Mouse (Mus musculus) kidney, embryonic 14.5 days (tissue): Measurements from ENCODE around the gene Dph5. TPM values are rescaled to one million over a fixed set of nuclear protein-coding genes. Genes with fewer than 3 reads are reported as not detected.

Experiments used
- ATAC-seq: fragments of 200-750 bp; cut with Nextera tagmentation; 2 replicates; pipeline ENCODE4 v1.8.0; 2017; ENCODE audit warnings: moderate number of reproducible peaks, mild to moderate bottlenecking, moderate TSS enrichment, moderate library complexity; ENCODE audit not compliant: low FRiP score, low TSS enrichment
- H3K27ac ChIP-seq: fragments of 300-500 bp; sonication (generic); 2 replicates; pipeline ENCODE4 v1.5.1; 2014; ENCODE audit warnings: low read depth, mild to moderate bottlenecking, low read length, moderate library complexity, mixed read lengths
- H3K27me3 ChIP-seq: fragments of 300-500 bp; sonication (generic); 2 replicates; pipeline ENCODE4 v1.6.1; 2014; ENCODE audit warnings: mild to moderate bottlenecking, low read length; ENCODE audit not compliant: control insufficient read depth, insufficient read depth
- H3K36me3 ChIP-seq: fragments of 300-500 bp; sonication (generic); 2 replicates; pipeline ENCODE4 v1.6.1; 2014; ENCODE audit warnings: low read length, mixed read lengths; ENCODE audit not compliant: control insufficient read depth, insufficient read depth
- H3K4me1 ChIP-seq: fragments of 300-500 bp; sonication (generic); 2 replicates; pipeline ENCODE4 v1.6.1; 2014; ENCODE audit warnings: low read length, mixed read lengths; ENCODE audit not compliant: control insufficient read depth, insufficient read depth
- H3K4me2 ChIP-seq: fragments of 300-500 bp; sonication (generic); replicated peaks from 2 replicates; pipeline ENCODE4 v1.6.1; 2014; ENCODE audit warnings: low read depth, mild to moderate bottlenecking, low read length
- H3K4me3 ChIP-seq: fragments of 300-500 bp; sonication (generic); 2 replicates; pipeline ENCODE4 v1.5.1; 2014; ENCODE audit warnings: mild to moderate bottlenecking, low read length
- H3K9ac ChIP-seq: fragments of 300-500 bp; sonication (generic); 2 replicates; pipeline ENCODE4 v1.6.1; 2014; ENCODE audit warnings: low read depth, mild to moderate bottlenecking, low read length, moderate library complexity
- H3K9me3 ChIP-seq: fragments of 300-500 bp; sonication (generic); 2 replicates; pipeline ENCODE4 v1.6.1; 2016; ENCODE audit warnings: low read length; ENCODE audit not compliant: control insufficient read depth
- WGBS: fragments of 180-500 bp; shearing (Covaris S2); extraction: QIAGEN DNeasy Blood & Tissue Kit; methylation state at CpG from one replicate; pipeline ENCODE4 v1.1.7; 2014; 5-methylcytosine and 5-hydroxymethylcytosine counted together
- microRNA-seq: library from miRNA; unstranded; fragments of <30 nt; microRNA quantifications from one replicate; pipeline ENCODE4, GENCODE M21; 2016
- polyA plus RNA-seq: library from polyadenylated mRNA; unstranded; fragments of >200 nt; fragmentation: Nextera tagmentation; extraction: Ambion mirVana; gene quantifications from 2 replicates; pipeline ENCODE4 v1.2.1, GENCODE M21; 2014

Dph5 gene
- polyA plus RNA-seq, 1 experiment from 2014 or later: 27.7 TPM

- Histone ChIP-seq H3K36me3 (peaks cover 34% of the 10 kb centered on the region), H3K27me3 (no peaks in the 10 kb centered on the region), H3K4me3 (no peak overlapping the region), H3K9ac (no peak overlapping the region), H3K9me3 (no peaks in the 10 kb centered on the region), H3K4me1 (no peaks in the 10 kb centered on the region), H3K27ac (no peak overlapping the region), H3K4me2 (no peak overlapping the region)
- no peak for ATAC-seq
- 84% methylated on average over 6 of the region's 6 CpGs for WGBS
Observed at GRCm38 (mm10) chr3:115974228-115974627, 86.6 kb downstream of the Dph5 start.

GRCm38 (mm10) chr3:115974995-115975394 is 87.4 kb downstream of the Dph5 start:
- H3K27me3 ChIP-seq: no peaks in the 10 kb centered on the region
- no peaks in the 10 kb centered on the region for H3K4me1 ChIP-seq
- no peak overlapping the region for H3K27ac ChIP-seq
- H3K36me3 ChIP-seq: peaks cover 38% of the 10 kb centered on the region
- H3K9ac ChIP-seq: no peak overlapping the region
- H3K4me3 ChIP-seq: no peak overlapping the region
- 92% methylated on average over 10 of the region's 10 CpGs for WGBS
- no peak for ATAC-seq
- no peaks in the 10 kb centered on the region for H3K9me3 ChIP-seq
- no peak overlapping the region for H3K4me2 ChIP-seq

- no peak overlapping the region for H3K4me3 ChIP-seq
- H3K4me1 ChIP-seq: no peaks in the 10 kb centered on the region
- peaks cover 61% of the 10 kb centered on the region for H3K36me3 ChIP-seq
- H3K27ac ChIP-seq: no peak overlapping the region
- no peak overlapping the region for H3K4me2 ChIP-seq
- H3K27me3 ChIP-seq: no peaks in the 10 kb centered on the region
- no peak overlapping the region for H3K9ac ChIP-seq
- WGBS: 30% methylated on average over 1 of the region's 1 CpGs
- no peak for ATAC-seq
- no peaks in the 10 kb centered on the region for H3K9me3 ChIP-seq
Observed at GRCm38 (mm10) chr3:115979000-115979399, 91.4 kb downstream of the Dph5 start.

GRCm38 (mm10) chr3:115983217-115983616 is 95.6 kb downstream of the Dph5 start:
- peaks cover 50% of the 10 kb centered on the region for H3K36me3 ChIP-seq
- H3K27ac ChIP-seq: no peak overlapping the region
- no peaks in the 10 kb centered on the region for H3K4me1 ChIP-seq
- no peaks in the 10 kb centered on the region for H3K27me3 ChIP-seq
- H3K4me3 ChIP-seq: no peak overlapping the region
- H3K9me3 ChIP-seq: no peaks in the 10 kb centered on the region
- WGBS: 95% methylated on average over 8 of the region's 8 CpGs
- no peak overlapping the region for H3K4me2 ChIP-seq
- ATAC-seq: no peak
- H3K9ac ChIP-seq: no peak overlapping the region

Small RNA genes lying within 50 kb of the gene (microRNA-seq; reads per million reads assigned to microRNA genes)
- not detected for gene Mir669n

Other genes with a start within 250 kb of the Dph5 start
- gene S1pr1, start 172.8 kb upstream of the Dph5 start, polyA plus RNA-seq: 10.4 and 11.1 TPM in 2 replicates
- gene Slc30a7, start 119.6 kb downstream of the Dph5 start, polyA plus RNA-seq: 22.6 and 34.2 TPM in 2 replicates
- gene Extl2, start 119.6 kb downstream of the Dph5 start, polyA plus RNA-seq: 13.1 and 21.8 TPM in 2 replicates
- gene Vcam1, start 241.9 kb downstream of the Dph5 start, polyA plus RNA-seq: 25.2 and 33.8 TPM in 2 replicates